Mouse (Mus musculus): ENCODE data around the gene S100a4.

Gene S100a4

GRCm38 (mm10) chr3:90603623-90604022, at the start of gene S100a4:
TSS of gene S100a4 (plus strand) at chr3:90603771.
- DNase-seq (ENCODE audit: low spot score in 2 of 2) = no peak

- peak in 1 of 2 experiments; percentile 61 for DNase-seq (ENCODE audit: low spot score in 2 of 2)
Measured at GRCm38 (mm10) chr3:90555954-90556353, 47.6 kb upstream of the S100a4 start.

- DNase-seq (ENCODE audit: low spot score in 2 of 2) = no peak
Measured at GRCm38 (mm10) chr3:90560008-90560628, 43.5 kb upstream of the S100a4 start, which contains the start of gene S100a3. TSS of gene S100a3 (plus strand) at chr3:90560578.

GRCm38 (mm10) chr3:90574691-90575090, 28.9 kb upstream of the S100a4 start:
- no peak for DNase-seq (ENCODE audit: low spot score in 2 of 2)

- DNase-seq (ENCODE audit: low spot score in 2 of 2) = no peak
Measured at GRCm38 (mm10) chr3:90575320-90575719, 28.3 kb upstream of the S100a4 start.

GRCm38 (mm10) chr3:90576351-90577001, 27.1 kb upstream of the S100a4 start:
- DNase-seq (ENCODE audit: low spot score in 2 of 2) = no peak

- DNase-seq (ENCODE audit: low spot score in 2 of 2) = no peak
Measured at GRCm38 (mm10) chr3:90579433-90579832, 24.1 kb upstream of the S100a4 start.

GRCm38 (mm10) chr3:90581141-90581540, 22.4 kb upstream of the S100a4 start:
- DNase-seq (ENCODE audit: low spot score in 2 of 2) = no peak

- no peak for DNase-seq (ENCODE audit: low spot score in 2 of 2)
Measured at GRCm38 (mm10) chr3:90582156-90582555, 21.4 kb upstream of the S100a4 start.

- DNase-seq (ENCODE audit: low spot score in 2 of 2) = no peak
Measured at GRCm38 (mm10) chr3:90582556-90582955, 21.0 kb upstream of the S100a4 start.

- DNase-seq (ENCODE audit: low spot score in 2 of 2) = no peak
Measured at GRCm38 (mm10) chr3:90583893-90584292, 19.7 kb upstream of the S100a4 start.

- DNase-seq (ENCODE audit: low spot score in 2 of 2) = peak in 1 of 2 experiments; percentile 57
Measured at GRCm38 (mm10) chr3:90585595-90585994, 18.0 kb upstream of the S100a4 start.

GRCm38 (mm10) chr3:90586016-90586643, 17.4 kb upstream of the S100a4 start:
- DNase-seq (ENCODE audit: low spot score in 2 of 2) = no peak

GRCm38 (mm10) chr3:90586906-90587305, 16.7 kb upstream of the S100a4 start:
- DNase-seq (ENCODE audit: low spot score in 2 of 2) = no peak

- DNase-seq (ENCODE audit: low spot score in 2 of 2) = no peak
Measured at GRCm38 (mm10) chr3:90587361-90588101, 16.0 kb upstream of the S100a4 start.

- no peak for DNase-seq (ENCODE audit: low spot score in 2 of 2)
Measured at GRCm38 (mm10) chr3:90589390-90589789, 14.2 kb upstream of the S100a4 start.

GRCm38 (mm10) chr3:90589947-90590346, 13.6 kb upstream of the S100a4 start, which contains the start of gene S100a2:
TSS of gene S100a2 (plus strand) at chr3:90590247.
- DNase-seq (ENCODE audit: low spot score in 2 of 2) = no peak

GRCm38 (mm10) chr3:90594466-90594865, 9.1 kb upstream of the S100a4 start:
- no peak for DNase-seq (ENCODE audit: low spot score in 2 of 2)

- no peak for DNase-seq (ENCODE audit: low spot score in 2 of 2)
Measured at GRCm38 (mm10) chr3:90595556-90595955, 8.0 kb upstream of the S100a4 start.

GRCm38 (mm10) chr3:90596810-90597209, 6.8 kb upstream of the S100a4 start:
- DNase-seq (ENCODE audit: low spot score in 2 of 2) = no peak

- no peak for DNase-seq (ENCODE audit: low spot score in 2 of 2)
Measured at GRCm38 (mm10) chr3:90597736-90598135, 5.8 kb upstream of the S100a4 start.

- no peak for DNase-seq (ENCODE audit: low spot score in 2 of 2)
Measured at GRCm38 (mm10) chr3:90598212-90598611, 5.4 kb upstream of the S100a4 start.
